Mouse (Mus musculus) embryonic facial prominence, embryonic 14.5 days (tissue): ENCODE data around the gene Ptprn2. TPM values are rescaled to one million over a fixed set of nuclear protein-coding genes. Genes with fewer than 3 reads are reported as not detected.
A peak's percentile ranks its signal among the peaks of the same experiment; 100 is the strongest.

Experiments
- ATAC-seq: fragments of 200-750 bp; cut with Nextera tagmentation; 2 replicates; pipeline ENCODE4 v1.8.0; 2017; ENCODE audit warnings: low read depth, moderate number of reproducible peaks, moderate TSS enrichment
- DNase-seq: peaks from one replicate; pipeline ENCODE4 v3.0.0-alpha.2; 2015; ENCODE audit warnings: low spot score
- H3K27ac ChIP-seq: fragments of 300-500 bp; sonication (generic); replicated peaks from 2 replicates; pipeline ENCODE4 v1.5.1; 2014; ENCODE audit warnings: low read depth, mild to moderate bottlenecking, low read length, moderate library complexity
- H3K27me3 ChIP-seq: fragments of 300-500 bp; sonication (generic); replicated peaks from 2 replicates; pipeline ENCODE4 v1.6.1; 2014; ENCODE audit warnings: low read length; ENCODE audit not compliant: control insufficient read depth, insufficient read depth
- H3K36me3 ChIP-seq: fragments of 300-500 bp; sonication (generic); 2 replicates; pipeline ENCODE4 v1.6.1; 2014; ENCODE audit warnings: low read length, mixed read lengths; ENCODE audit not compliant: control insufficient read depth, insufficient read depth
- H3K4me1 ChIP-seq: fragments of 300-500 bp; sonication (generic); 2 replicates; pipeline ENCODE4 v1.6.1; 2014; ENCODE audit warnings: antibody characterized with exemption, low read length; ENCODE audit not compliant: control insufficient read depth, insufficient read depth
- H3K4me2 ChIP-seq: fragments of 300-500 bp; sonication (generic); 2 replicates; pipeline ENCODE4 v1.6.1; 2014; ENCODE audit warnings: low read depth, mild to moderate bottlenecking, low read length, moderate library complexity, mixed read lengths
- H3K4me3 ChIP-seq: fragments of 300-500 bp; sonication (generic); 2 replicates; pipeline ENCODE4 v1.5.1; 2014; ENCODE audit warnings: low read depth, mild to moderate bottlenecking, low read length
- H3K9ac ChIP-seq: fragments of 300-500 bp; sonication (generic); 2 replicates; pipeline ENCODE4 v1.6.1; 2014; ENCODE audit warnings: low read depth, mild to moderate bottlenecking, low read length, moderate library complexity, mixed read lengths
- H3K9me3 ChIP-seq: fragments of 300-500 bp; sonication (generic); 2 replicates; pipeline ENCODE4 v1.6.1; 2016; ENCODE audit warnings: low read length; ENCODE audit not compliant: control insufficient read depth
- WGBS: fragments of 180-500 bp; shearing (Covaris S2); extraction: QIAGEN DNeasy Blood & Tissue Kit; methylation state at CpG from one replicate; pipeline ENCODE4 v1.1.7; 2014; 5-methylcytosine and 5-hydroxymethylcytosine counted together
- polyA plus RNA-seq: library from polyadenylated mRNA; unstranded; fragments of >200 nt; fragmentation: Nextera tagmentation; extraction: Ambion mirVana; gene quantifications from 2 replicates; pipeline ENCODE4 v1.2.1, GENCODE M21; 2014

The Ptprn2 gene
- polyA plus RNA-seq, 1 experiment from 2014 or later, result 0.65 TPM

- Histone ChIP-seq H3K4me3 (no peak overlapping the region), H3K4me2 (no peak overlapping the region), H3K27me3 (no peaks in the 10 kb centered on the region), H3K9me3 (no peaks in the 10 kb centered on the region), H3K9ac (no peak overlapping the region), H3K27ac (no peak overlapping the region), H3K36me3 (no peaks in the 10 kb centered on the region), H3K4me1 (no peaks in the 10 kb centered on the region)
- DNase-seq (no peak), ATAC-seq (no peak)
- 41% methylated on average over 3 of the region's 3 CpGs for WGBS
These were observed 775.6 kb downstream of the Ptprn2 start for GRCm38 (mm10) chr12:117261165-117261440.

- no peak overlapping the region for H3K4me3 ChIP-seq
- ATAC-seq (no peak), DNase-seq (no peak)
- no peak overlapping the region for H3K4me2 ChIP-seq
- no peaks in the 10 kb centered on the region for H3K9me3 ChIP-seq
- no peaks in the 10 kb centered on the region for H3K4me1 ChIP-seq
- H3K27me3 ChIP-seq, result no peaks in the 10 kb centered on the region
- WGBS, result 71% methylated on average over 2 of the region's 2 CpGs
- H3K9ac ChIP-seq, result no peak overlapping the region
- no peak overlapping the region for H3K27ac ChIP-seq
- H3K36me3 ChIP-seq, result no peaks in the 10 kb centered on the region
These were observed 776.5 kb downstream of the Ptprn2 start for GRCm38 (mm10) chr12:117262003-117262402.

GRCm38 (mm10) chr12:117263081-117263480 is 777.6 kb downstream of the Ptprn2 start:
- ATAC-seq, result no peak

GRCm38 (mm10) chr12:117265211-117265610 is 779.7 kb downstream of the Ptprn2 start:
- Histone ChIP-seq H3K4me2 (no peak overlapping the region), H3K27me3 (no peaks in the 10 kb centered on the region), H3K27ac (no peak overlapping the region), H3K36me3 (no peaks in the 10 kb centered on the region), H3K4me1 (no peaks in the 10 kb centered on the region), H3K9ac (no peak overlapping the region), H3K9me3 (no peaks in the 10 kb centered on the region), H3K4me3 (no peak overlapping the region)
- DNase-seq (no peak), ATAC-seq (no peak)
- WGBS, result 38% methylated on average over 1 of the region's 1 CpGs

More at GRCm38 (mm10) chr12:117263081-117263480, 777.6 kb downstream of the Ptprn2 start:
- Histone ChIP-seq H3K27me3 (no peaks in the 10 kb centered on the region), H3K36me3 (no peaks in the 10 kb centered on the region), H3K9me3 (no peaks in the 10 kb centered on the region), H3K9ac (no peak overlapping the region), H3K4me1 (no peaks in the 10 kb centered on the region), H3K4me2 (no peak overlapping the region), H3K4me3 (no peak overlapping the region), H3K27ac (no peak overlapping the region)
- DNase-seq, result no peak
- WGBS, result 89% methylated on average over 2 of the region's 2 CpGs

- Histone ChIP-seq H3K9me3 (no peaks in the 10 kb centered on the region), H3K9ac (no peak overlapping the region), H3K4me3 (no peak overlapping the region), H3K27ac (no peak overlapping the region), H3K4me1 (no peaks in the 10 kb centered on the region), H3K27me3 (no peaks in the 10 kb centered on the region), H3K4me2 (no peak overlapping the region), H3K36me3 (no peaks in the 10 kb centered on the region)
- 78% methylated on average over 7 of the region's 7 CpGs for WGBS
- DNase-seq (no peak), ATAC-seq (no peak)
These were observed 783.1 kb downstream of the Ptprn2 start for GRCm38 (mm10) chr12:117268543-117269172.

GRCm38 (mm10) chr12:117269310-117269709 is 783.8 kb downstream of the Ptprn2 start:
- H3K9ac ChIP-seq, result no peak overlapping the region
- H3K4me1 ChIP-seq, result no peaks in the 10 kb centered on the region
- H3K9me3 ChIP-seq, result no peaks in the 10 kb centered on the region
- no peak overlapping the region for H3K27ac ChIP-seq
- ATAC-seq (no peak), DNase-seq (no peak)
- no peaks in the 10 kb centered on the region for H3K36me3 ChIP-seq
- no peak overlapping the region for H3K4me2 ChIP-seq
- H3K4me3 ChIP-seq, result no peak overlapping the region
- H3K27me3 ChIP-seq, result no peaks in the 10 kb centered on the region
- WGBS, result 72% methylated on average over 4 of the region's 4 CpGs

GRCm38 (mm10) chr12:117270199-117270598 is 784.7 kb downstream of the Ptprn2 start:
- H3K36me3 ChIP-seq, result no peaks in the 10 kb centered on the region
- DNase-seq (no peak), ATAC-seq (no peak)
- no peak overlapping the region for H3K27ac ChIP-seq
- H3K4me2 ChIP-seq, result no peak overlapping the region
- H3K9me3 ChIP-seq, result no peaks in the 10 kb centered on the region
- no peaks in the 10 kb centered on the region for H3K27me3 ChIP-seq
- no peaks in the 10 kb centered on the region for H3K4me1 ChIP-seq
- WGBS, result 86% methylated on average over 4 of the region's 4 CpGs
- H3K9ac ChIP-seq, result no peak overlapping the region
- H3K4me3 ChIP-seq, result no peak overlapping the region

GRCm38 (mm10) chr12:117273166-117273565 is 787.6 kb downstream of the Ptprn2 start:
- WGBS, result 7% methylated on average over 4 of the region's 4 CpGs
- no peaks in the 10 kb centered on the region for H3K27me3 ChIP-seq
- H3K9me3 ChIP-seq, result no peaks in the 10 kb centered on the region
- no peak overlapping the region for H3K9ac ChIP-seq
- no peaks in the 10 kb centered on the region for H3K4me1 ChIP-seq
- ATAC-seq, result peak; percentile 73
- no peak overlapping the region for H3K4me3 ChIP-seq
- no peak overlapping the region for H3K4me2 ChIP-seq
- no peaks in the 10 kb centered on the region for H3K36me3 ChIP-seq
- H3K27ac ChIP-seq, result no peak overlapping the region
- peak; percentile 29 for DNase-seq

GRCm38 (mm10) chr12:117274576-117274975 is 789.1 kb downstream of the Ptprn2 start:
- Histone ChIP-seq H3K27ac (no peak overlapping the region), H3K4me3 (no peak overlapping the region), H3K4me2 (no peak overlapping the region), H3K36me3 (no peaks in the 10 kb centered on the region), H3K4me1 (no peaks in the 10 kb centered on the region), H3K9me3 (no peaks in the 10 kb centered on the region), H3K27me3 (no peaks in the 10 kb centered on the region), H3K9ac (no peak overlapping the region)
- DNase-seq (no peak), ATAC-seq (no peak)
- 88% methylated on average over 5 of the region's 5 CpGs for WGBS
